Mouse (Mus musculus) testis, postnatal 14 days (tissue): ENCODE results near the gene Mcemp1.

Experiments
- DNase-seq: peaks from one replicate; pipeline ENCODE4 v3.0.0; 2021; ENCODE audit warnings: low spot score

Gene Mcemp1

DNA sequence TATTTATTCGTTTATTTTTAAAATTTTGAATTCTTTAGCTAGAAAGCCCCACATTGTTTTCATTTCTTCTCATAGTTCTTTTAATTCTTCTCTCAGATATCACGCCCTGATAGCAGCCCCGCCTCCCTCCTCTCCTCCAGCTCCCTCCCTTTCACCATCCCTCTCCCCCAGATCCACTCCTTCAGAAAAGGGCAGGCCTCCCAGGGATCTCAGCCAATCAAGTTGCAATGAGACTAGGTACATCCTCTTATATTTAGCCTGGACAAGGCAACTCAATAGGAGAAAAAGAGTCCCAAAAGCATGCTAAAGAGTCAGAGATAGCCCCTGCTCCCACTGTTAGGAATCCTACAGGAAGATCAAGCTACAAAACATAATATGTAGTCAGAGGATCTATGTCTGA, 9.1 kb downstream of the Mcemp1 start:
- no peak for DNase-seq

GRCm38 (mm10) chr8:3676131-3676992, 10.8 kb downstream of the Mcemp1 start, which contains the start of gene Trappc5:
Trappc5 (plus strand) TSS chr8:3676299.
- peak; percentile 91 for DNase-seq

DNA sequence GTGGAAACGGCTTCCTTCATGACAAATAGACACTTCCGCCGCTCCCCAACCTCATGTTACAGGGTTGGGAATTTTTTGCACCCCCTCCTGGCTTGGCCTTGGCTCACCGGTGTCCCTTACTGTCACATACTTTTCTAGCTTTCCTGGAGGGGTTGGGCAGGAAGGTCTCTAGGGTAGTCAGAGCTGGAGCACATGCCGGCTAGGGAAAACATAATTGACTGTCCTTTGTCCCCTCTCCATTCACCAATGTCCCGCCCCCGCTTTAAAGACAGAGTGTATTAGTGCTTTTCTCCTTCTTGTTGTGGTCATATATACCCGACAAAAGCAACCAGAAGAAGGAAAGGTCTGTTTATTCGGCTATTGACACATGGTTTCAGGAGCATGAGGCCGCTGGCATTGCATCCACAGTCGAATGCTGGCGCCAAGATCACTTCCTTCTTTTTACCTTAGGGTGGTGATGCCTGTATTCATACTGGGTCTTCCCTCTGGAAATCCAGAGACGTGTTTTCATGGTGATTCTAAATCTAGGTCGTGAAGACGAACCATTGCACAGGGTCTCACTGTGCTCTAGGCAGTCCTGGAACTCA, 11.5 kb downstream of the Mcemp1 start:
- no peak for DNase-seq

- DNase-seq, result no peak
Measured at GRCm38 (mm10) chr8:3678831-3679230, 13.3 kb downstream of the Mcemp1 start.

DNA sequence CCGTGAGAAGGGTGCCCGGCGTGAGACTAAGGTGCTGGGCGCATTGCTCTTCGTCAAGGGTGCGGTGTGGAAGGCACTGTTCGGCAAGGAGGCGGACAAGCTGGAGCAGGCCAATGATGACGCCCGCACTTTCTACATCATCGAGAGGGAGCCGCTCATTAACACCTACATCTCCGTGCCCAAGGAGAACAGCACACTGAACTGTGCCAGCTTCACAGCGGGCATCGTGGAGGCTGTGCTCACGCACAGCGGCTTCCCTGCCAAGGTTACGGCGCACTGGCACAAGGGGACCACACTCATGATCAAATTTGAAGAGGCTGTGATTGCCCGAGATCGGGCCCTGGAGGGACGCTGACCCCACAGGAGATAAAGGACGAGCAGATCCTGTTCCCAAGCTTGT, 13.7 kb downstream of the Mcemp1 start:
- DNase-seq, result no peak

DNA sequence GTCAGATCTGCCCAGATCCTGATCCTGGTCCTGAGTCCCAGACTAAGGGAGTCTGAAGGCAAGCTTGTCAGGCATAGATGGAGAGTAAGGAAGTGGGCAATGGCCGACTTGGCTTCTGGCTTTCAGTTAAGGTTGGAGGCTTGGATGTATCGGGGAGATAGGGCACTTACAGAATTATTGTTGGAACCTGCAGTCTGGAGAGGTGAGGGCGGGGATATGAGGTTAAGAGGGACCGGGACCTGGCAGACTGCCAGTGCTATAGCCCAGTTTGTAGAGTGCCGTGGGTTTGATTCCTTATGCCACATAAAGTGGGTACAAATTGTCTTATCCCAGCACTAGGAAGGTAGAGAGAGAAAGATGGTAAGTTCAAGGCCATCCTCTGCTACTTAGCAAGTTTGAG, 14.1 kb downstream of the Mcemp1 start:
- no peak for DNase-seq

- DNase-seq, result no peak
Measured at GRCm38 (mm10) chr8:3682435-3682834, 16.9 kb downstream of the Mcemp1 start.

GRCm38 (mm10) chr8:3683408-3684176, 18.0 kb downstream of the Mcemp1 start:
- no peak for DNase-seq

GRCm38 (mm10) chr8:3684530-3684929, 19.0 kb downstream of the Mcemp1 start:
- DNase-seq, result no peak

DNA sequence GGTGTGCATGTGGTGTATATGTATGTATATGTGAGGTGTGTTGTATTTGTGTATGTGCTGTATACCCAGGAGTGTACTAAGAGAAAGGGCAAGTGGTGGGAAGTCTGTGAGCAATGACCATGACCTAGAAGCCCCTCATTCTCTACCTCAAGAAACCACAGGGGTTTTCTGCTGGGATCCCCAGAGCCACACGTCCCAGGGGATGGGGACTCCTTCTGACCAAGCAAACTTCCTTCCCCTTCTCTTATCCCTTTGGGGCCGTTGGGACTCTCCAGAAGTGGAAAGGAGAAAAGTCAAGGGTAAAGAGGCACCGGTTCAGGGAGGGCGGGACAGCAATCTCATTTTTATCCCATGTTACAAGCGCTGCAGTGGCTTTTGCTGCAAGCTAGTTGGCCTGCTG, 19.9 kb downstream of the Mcemp1 start:
- no peak for DNase-seq

DNA sequence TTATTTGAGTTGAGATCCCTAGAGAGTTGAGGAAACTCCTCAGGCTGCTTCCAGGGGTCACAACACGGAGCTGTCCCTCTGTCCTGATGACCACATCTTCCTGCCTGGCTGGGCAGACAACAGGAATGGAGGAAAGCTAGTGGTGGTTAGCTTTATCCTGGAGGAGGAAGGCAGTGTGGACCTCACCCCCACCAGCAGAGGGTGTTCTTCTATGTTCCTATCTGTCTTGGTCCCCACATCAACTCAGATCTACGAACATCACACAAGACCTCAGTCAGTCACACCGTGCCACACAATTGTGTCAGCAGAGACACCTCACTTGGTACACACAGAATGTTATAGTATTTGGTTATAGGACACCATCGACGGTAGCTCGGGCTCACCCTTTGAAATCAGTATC, 22.0 kb downstream of the Mcemp1 start:
- no peak for DNase-seq

- no peak for DNase-seq
Measured at GRCm38 (mm10) chr8:3690774-3691173, 25.2 kb downstream of the Mcemp1 start.

DNA sequence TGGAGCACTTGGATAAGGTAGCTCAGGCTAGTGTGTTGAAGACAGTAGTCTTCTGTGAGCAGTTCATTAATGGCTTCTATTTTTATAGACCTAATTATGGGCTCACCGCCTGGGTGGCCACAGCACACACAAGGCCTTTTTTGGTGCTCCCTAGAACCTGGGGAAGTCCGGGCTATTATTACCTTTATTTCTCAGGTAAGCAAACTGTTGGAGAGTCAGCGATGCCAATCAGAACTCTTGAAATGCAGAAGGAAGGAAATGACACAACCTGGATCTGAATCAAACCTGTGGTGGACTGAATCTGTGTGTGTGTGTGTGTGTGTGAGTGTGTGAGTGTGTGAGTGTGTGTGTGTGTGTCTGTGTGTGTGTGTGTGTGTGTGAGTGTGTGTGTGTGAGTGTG, 28.6 kb downstream of the Mcemp1 start, which contains the start of gene Fcer2a:
Gene Fcer2a, minus strand, starts transcription at position 55 of the 400 bp plus-strand sequence.
- no peak for DNase-seq

DNA sequence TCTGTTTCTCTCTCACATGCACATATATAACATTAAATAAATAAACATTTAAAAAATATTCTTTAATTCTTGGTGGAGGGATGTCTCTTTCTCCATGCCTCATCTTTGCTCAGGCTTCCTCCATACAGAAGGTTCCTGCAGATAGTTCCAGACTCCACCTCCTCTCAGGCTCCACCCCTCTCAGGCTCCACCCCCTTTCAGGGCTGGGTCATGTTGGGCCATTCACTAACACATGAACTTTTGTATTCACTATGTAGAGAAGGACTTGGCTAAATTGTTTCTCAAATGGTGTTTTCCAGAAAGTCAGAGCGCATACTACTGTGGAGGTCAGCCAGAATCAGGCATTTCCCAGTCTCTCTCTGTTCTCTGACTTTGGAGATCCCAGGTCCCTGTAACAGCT, 35.9 kb downstream of the Mcemp1 start:
- DNase-seq, result no peak

- no peak for DNase-seq
Measured at GRCm38 (mm10) chr8:3705711-3706110, 40.2 kb downstream of the Mcemp1 start.

DNA sequence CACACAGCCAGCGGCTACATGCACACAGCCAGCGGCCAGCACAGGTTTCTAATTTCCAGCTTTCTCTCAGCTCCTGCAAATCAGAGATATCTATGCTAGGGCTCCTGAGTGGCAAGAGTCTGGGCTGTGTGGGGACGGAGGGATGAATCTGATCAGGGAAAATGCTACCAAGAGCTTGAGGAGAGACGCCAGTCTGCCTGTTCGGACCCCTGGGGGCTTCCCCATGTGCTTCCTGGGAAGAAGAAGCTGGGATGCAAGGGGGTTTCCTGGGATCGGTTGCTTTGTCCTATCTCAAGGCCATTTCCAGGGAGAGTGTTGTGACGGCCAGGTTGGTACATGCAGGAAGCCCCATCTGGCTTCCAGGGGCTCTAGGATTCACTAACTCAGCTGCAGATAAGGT, 42.1 kb downstream of the Mcemp1 start:
- DNase-seq, result no peak

- DNase-seq, result no peak
Measured at GRCm38 (mm10) chr8:3710312-3710711, 44.8 kb downstream of the Mcemp1 start.

DNA sequence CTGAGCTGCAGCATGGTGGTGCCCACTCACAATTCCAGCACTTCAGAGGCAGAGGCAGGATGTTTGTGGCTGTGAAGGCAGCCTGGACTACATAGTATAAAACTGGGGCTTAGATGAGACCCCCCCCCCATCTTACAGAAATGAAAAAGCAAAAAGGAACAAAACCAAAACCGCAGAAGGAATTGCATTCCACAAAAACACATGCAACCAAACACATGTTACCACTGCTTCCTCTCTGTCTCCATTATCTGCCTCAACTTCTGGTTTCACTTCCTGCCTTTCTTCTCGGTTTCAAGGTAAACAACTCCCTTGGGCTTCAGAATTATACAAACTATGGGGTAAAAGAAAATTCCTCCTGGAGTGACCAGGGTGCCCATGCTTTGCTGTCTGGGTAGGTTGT, 46.1 kb downstream of the Mcemp1 start:
- no peak for DNase-seq

DNA sequence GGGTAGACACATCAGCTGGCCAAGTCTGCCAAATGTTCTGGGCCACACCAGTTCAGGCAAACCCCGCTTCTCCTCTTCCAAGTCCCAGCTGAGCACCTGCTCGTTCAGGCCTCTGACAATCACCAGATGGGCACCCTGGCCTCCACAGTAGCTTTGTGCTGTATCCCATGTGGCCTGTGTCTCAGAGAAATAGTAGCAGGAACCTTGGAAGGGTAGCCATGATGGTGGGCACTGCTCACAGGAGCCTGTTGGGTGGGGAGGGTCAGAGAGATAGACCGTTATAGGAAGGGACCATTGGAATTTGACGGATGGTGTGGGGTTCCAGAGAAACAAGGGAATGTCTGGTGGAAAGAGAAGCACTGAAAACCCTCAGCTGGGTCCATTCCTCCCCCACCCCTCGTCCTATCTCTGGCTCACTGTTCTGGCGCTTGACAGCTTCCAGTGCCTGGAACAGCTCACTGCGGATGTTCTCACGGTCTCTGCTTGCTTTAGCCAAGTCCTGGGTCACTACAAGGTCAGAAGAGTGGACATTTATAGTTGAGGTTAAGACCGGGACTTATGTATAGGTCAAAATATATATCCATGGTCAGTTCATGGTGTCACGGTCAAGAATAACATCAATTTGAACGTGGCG, 51.9 kb downstream of the Mcemp1 start:
- no peak for DNase-seq

DNA sequence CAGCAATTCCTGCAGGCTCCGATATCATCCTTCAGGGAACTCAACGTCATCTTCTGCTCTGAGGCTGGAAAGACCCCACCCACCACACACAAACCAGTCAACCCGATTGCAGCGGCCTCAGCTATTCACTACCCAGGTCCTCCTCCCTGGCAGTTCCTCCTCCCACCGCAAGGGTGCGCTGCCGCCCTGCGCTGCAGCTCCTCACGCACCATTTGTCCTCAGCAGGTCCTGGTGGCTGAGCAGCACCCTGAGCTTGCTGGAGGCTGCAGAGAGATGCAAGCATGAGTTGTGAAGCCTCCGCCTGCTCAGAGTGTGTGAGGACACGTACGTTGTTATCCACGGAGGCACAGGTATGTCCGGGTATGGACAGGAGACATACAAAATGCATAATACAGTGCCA, 53.0 kb downstream of the Mcemp1 start:
- peak; percentile 75 for DNase-seq
